Mouse (Mus musculus): ENCODE data around the gene Nrxn1. TPM values are rescaled to one million over a fixed set of nuclear protein-coding genes. Genes with fewer than 3 reads are reported as not detected.
"Not testable (repeated sequence)": the region's sequence is repeated elsewhere in the genome, so short reads cannot be mapped to it uniquely, and the experiment has no call there.

Nrxn1 gene
- total RNA-seq, 2 experiments from 2014 or later = 450 to 453 TPM

GRCm38 (mm10) chr17:90569877-90570276, 523.0 kb downstream of the Nrxn1 start:
- no peak for DNase-seq (ENCODE audit: low spot score in 2 of 2)
- Histone ChIP-seq H3K4me3 (no peak overlapping the region), H3K27ac (no peak overlapping the region)
- no peak for TF ChIP-seq CTCF (conservative IDR thresholded peaks at IDR 0.05)

- Histone ChIP-seq H3K27ac (no peak overlapping the region), H3K4me3 (no peak overlapping the region)
- DNase-seq (ENCODE audit: low spot score in 2 of 2) = no peak
- TF ChIP-seq CTCF (conservative IDR thresholded peaks at IDR 0.05) = no peak
Observed at GRCm38 (mm10) chr17:90565186-90565585, 527.7 kb downstream of the Nrxn1 start.

- Histone ChIP-seq H3K27ac (no peak overlapping the region), H3K4me3 (no peak overlapping the region)
- DNase-seq (ENCODE audit: low spot score in 2 of 2) = no peak
- TF ChIP-seq CTCF (conservative IDR thresholded peaks at IDR 0.05) = no peak
Observed at GRCm38 (mm10) chr17:90556376-90556775, 536.5 kb downstream of the Nrxn1 start.

- DNase-seq (ENCODE audit: low spot score in 2 of 2) = peak; percentile 39
Observed at GRCm38 (mm10) chr17:90550415-90550814, 542.5 kb downstream of the Nrxn1 start.

DNA sequence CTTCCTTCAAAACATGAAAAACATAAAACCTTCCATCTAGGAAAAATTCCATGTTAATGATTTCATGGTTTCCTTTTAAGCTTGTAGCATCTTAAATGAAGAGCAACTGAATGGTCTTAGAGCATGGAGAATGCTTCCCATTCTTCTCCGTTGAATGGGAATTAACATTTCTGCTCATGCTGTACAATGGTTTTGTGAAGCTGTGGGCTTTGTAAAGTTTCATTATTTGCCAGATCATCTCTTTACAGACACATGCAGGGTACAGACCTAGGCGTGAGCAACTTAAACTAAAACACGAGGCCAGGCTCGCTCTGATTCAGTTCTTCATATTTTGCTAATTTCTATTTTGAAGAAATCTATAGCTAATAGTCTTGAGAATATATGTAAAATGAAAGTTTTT, 546.1 kb downstream of the Nrxn1 start:
- TF ChIP-seq CTCF (conservative IDR thresholded peaks at IDR 0.05) = no peak
- no peak for DNase-seq (ENCODE audit: low spot score in 2 of 2)
- no peak overlapping the region for H3K4me3 ChIP-seq
- 0 out of 2 replicates have a peak overlapping the region, but pooled peaks have one; percentile 3 for H3K27ac ChIP-seq

More at GRCm38 (mm10) chr17:90550415-90550814, 542.5 kb downstream of the Nrxn1 start:
- no peak for TF ChIP-seq CTCF (conservative IDR thresholded peaks at IDR 0.05)
- no peak overlapping the region for H3K4me3 ChIP-seq
- peak overlapping the region; percentile 43; the same call in 1 of the 2 replicates for H3K27ac ChIP-seq

- no peak for TF ChIP-seq CTCF (conservative IDR thresholded peaks at IDR 0.05)
- no peak overlapping the region for H3K4me3 ChIP-seq
- H3K27ac ChIP-seq = no peak overlapping the region
- no peak for DNase-seq (ENCODE audit: low spot score in 2 of 2)
Observed at GRCm38 (mm10) chr17:90544639-90545259, 548.1 kb downstream of the Nrxn1 start.

DNA sequence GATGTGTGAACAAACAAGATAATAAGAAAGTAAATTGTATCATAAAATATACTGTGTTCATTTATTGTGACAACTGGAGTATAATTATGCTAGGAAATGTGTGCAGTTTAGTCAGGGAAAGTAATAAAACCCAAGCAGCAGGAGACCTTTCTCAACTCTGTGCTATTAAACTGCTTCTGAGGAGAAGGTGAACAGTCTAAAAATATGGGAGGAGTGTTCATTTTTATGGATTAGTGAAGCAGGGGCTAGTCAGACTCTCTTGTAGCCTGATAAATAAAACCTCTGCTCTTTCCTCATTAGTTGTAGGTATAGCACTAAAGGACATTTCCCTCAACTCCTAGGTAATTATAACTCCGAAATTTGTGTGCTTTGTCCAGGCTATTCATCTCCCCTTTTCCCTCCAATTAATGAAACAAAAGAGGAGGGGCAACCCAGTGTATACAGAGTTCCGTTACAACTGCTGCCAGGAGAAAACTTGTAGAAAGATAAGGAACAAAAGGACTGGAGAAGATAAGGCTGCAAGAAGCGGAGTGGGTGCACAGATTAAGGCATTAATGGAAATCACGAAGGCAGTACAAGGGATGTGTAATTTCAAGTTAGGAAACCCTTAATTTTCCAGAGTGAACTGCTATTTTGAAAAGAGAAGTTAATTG, 548.8 kb downstream of the Nrxn1 start:
- no peak for DNase-seq (ENCODE audit: low spot score in 2 of 2)
- Histone ChIP-seq H3K27ac (no peak overlapping the region), H3K4me3 (no peak overlapping the region)
- no peak for TF ChIP-seq CTCF (conservative IDR thresholded peaks at IDR 0.05)

DNA sequence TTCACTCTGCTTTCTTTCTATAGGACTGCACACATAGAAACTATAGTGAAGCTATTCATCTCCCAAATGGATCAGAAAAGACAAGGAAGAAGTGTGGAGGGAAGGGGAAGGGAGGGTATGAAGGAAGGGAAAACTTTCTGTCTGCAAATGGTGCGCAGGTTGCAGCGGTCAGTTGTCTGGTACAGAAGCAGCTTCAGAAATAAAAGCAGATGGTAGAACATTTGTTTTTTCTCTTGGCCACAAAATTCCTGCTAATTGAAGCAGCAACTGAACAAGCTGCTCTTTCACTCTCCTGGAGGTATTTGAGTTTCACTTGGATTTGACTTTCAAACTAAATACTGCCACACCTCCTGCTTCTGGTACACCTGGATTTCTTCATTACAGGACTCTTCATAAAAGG, 561.4 kb downstream of the Nrxn1 start:
- H3K4me3 ChIP-seq = no peak overlapping the region
- peak overlapping the region; percentile 7; the same call in 1 of the 2 replicates for H3K27ac ChIP-seq
- TF ChIP-seq CTCF (conservative IDR thresholded peaks at IDR 0.05) = no peak
- peak in 1 of 2 experiments; percentile 33 for DNase-seq (ENCODE audit: low spot score in 2 of 2)

GRCm38 (mm10) chr17:90506026-90506425, 586.8 kb downstream of the Nrxn1 start:
- Histone ChIP-seq H3K27ac (no peak overlapping the region), H3K4me3 (no peak overlapping the region)
- DNase-seq (ENCODE audit: low spot score in 2 of 2) = no peak
- TF ChIP-seq CTCF (conservative IDR thresholded peaks at IDR 0.05) = no peak

DNA sequence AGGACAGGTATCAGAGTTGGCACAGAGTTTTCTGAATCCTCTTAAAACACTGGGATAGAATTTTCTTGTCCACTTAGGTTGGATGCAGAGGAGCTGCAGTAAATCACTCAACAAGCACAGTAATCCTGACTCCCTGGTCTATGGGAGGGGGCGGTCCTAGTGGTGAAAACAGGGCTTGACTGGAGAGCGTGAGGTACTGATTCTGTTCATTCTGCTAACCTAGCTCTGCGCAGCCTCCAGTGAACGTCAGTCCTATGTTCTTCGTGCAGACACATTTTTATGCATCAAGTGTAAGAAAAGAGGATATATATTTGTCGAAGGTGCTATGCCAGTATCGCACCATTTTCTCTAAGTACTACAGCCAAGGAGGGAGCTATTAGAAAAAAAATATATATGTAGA, 588.9 kb downstream of the Nrxn1 start:
- not testable (repeated sequence) for DNase-seq (ENCODE audit: low spot score in 2 of 2); H3K27ac ChIP-seq; H3K4me3 ChIP-seq

DNA sequence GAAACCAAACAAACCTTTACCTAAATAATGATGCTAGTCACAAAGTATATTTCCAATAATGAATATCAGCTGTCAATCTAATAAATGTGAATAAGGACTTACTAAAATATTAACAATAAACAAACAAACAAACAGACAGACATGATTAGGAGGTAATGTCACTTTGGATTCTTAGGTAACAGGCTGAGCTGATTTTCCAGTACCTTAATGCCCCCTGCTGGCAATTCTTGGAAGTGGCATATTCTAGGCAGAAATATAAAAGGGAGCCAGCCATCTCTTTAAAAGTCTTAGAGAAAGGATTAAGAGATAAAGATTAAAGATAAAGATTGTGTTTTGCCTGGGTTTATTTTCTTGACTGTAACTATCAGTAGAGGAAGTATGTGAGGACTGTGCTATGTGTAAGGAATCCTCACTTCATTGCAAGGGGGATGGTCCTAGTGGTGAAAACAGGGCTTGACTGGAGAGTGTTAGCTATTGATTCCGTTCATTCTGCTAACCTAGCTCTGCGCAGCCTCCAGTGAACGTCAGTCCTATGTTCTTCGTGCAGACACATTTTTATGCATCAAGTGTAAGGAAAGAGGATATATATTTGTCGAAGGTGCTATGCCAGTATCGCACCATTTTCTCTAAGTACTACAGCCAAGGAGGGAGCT, 591.7 kb downstream of the Nrxn1 start:
- no peak overlapping the region for H3K4me3 ChIP-seq
- peak; percentile 89 for TF ChIP-seq CTCF (conservative IDR thresholded peaks at IDR 0.05)
- no peak overlapping the region for H3K27ac ChIP-seq
- DNase-seq (ENCODE audit: low spot score in 2 of 2) = peak; percentile 60 to 86

DNA sequence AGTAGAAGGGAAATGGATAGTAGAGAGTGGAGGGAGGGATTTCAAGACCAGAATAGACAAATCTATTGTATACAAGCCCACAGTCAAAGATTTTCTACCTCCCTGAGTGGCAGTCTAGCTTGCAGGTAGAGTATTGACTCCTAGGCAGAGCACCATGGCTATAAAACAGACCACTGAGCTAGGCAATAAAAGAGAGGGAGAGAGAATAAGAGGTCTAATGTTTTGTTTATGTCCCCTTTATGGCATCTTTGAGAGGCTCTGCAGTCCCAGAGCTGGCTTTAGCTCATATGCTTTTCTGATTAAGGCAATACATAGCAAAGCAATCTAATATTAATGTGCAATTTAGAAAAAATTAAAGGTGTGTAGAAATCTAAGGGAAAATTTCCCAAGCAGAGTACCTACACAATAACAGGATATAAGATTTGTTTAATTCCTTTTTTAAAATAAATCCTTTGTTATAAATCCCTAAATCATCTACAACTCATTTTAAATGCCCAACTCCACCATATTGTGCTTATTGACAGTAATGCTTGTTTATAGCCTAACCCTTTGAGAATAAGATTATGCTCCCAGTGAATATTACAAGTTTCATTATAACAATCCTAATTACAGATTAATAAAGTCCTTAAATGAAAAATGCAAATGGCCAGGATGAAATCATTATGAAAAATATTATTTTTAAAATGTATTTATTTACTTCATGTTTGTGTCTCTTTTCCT, 613.2 kb downstream of the Nrxn1 start:
- no peak overlapping the region for H3K27ac ChIP-seq
- H3K4me3 ChIP-seq = no peak overlapping the region
- no peak for DNase-seq (ENCODE audit: low spot score in 2 of 2)
- TF ChIP-seq CTCF (conservative IDR thresholded peaks at IDR 0.05) = no peak

GRCm38 (mm10) chr17:90456748-90457147, 636.1 kb downstream of the Nrxn1 start:
- H3K27ac ChIP-seq = no peak overlapping the region
- TF ChIP-seq CTCF (conservative IDR thresholded peaks at IDR 0.05) = peak; percentile 65
- DNase-seq (ENCODE audit: low spot score in 2 of 2) = no peak
- H3K4me3 ChIP-seq = no peak overlapping the region

All from layer of hippocampus, adult 2 months (tissue).